Mouse (Mus musculus) hindbrain, embryonic 16.5 days (tissue): ENCODE results near the gene Dst. TPM values are rescaled to one million over a fixed set of nuclear protein-coding genes. Genes with fewer than 3 reads are reported as not detected.

Experiments used
- ATAC-seq: fragments of 200-750 bp; cut with Nextera tagmentation; 2 replicates; pipeline ENCODE4 v1.8.0; 2017; ENCODE audit warnings: moderate TSS enrichment, moderate library complexity
- H3K27ac ChIP-seq: fragments of 300-500 bp; sonication (generic); 2 replicates; pipeline ENCODE4 v1.5.1; 2014; ENCODE audit warnings: low read depth, mild to moderate bottlenecking, control low read depth, low read length, moderate library complexity
- H3K27me3 ChIP-seq: fragments of 300-500 bp; sonication (generic); replicated peaks from 2 replicates; pipeline ENCODE4 v1.6.1; 2014; ENCODE audit warnings: low read length; ENCODE audit not compliant: control insufficient read depth, insufficient read depth
- H3K36me3 ChIP-seq: fragments of 300-500 bp; sonication (generic); 2 replicates; pipeline ENCODE4 v1.6.1; 2014; ENCODE audit warnings: mild to moderate bottlenecking, low read length, moderate library complexity, mixed read lengths; ENCODE audit not compliant: control insufficient read depth, insufficient read depth
- H3K4me1 ChIP-seq: fragments of 300-500 bp; sonication (generic); 2 replicates; pipeline ENCODE4 v1.6.1; 2014; ENCODE audit warnings: low read depth, low read length; ENCODE audit not compliant: control insufficient read depth, insufficient read depth
- H3K4me2 ChIP-seq: fragments of 300-500 bp; sonication (generic); 2 replicates; pipeline ENCODE4 v1.6.1; 2014; ENCODE audit warnings: mild to moderate bottlenecking, low read length, control low read depth, moderate library complexity
- H3K4me3 ChIP-seq: fragments of 300-500 bp; sonication (generic); 2 replicates; pipeline ENCODE4 v1.5.1; 2014; ENCODE audit warnings: mild to moderate bottlenecking, low read length, control low read depth, moderate library complexity
- H3K9ac ChIP-seq: fragments of 300-500 bp; sonication (generic); 2 replicates; pipeline ENCODE4 v1.6.1; 2014; ENCODE audit warnings: low read depth, mild to moderate bottlenecking, control low read depth, low read length, moderate library complexity
- H3K9me3 ChIP-seq: fragments of 300-500 bp; sonication (generic); 2 replicates; pipeline ENCODE4 v1.6.1; 2014; ENCODE audit warnings: mild to moderate bottlenecking, low read length, moderate library complexity; ENCODE audit not compliant: control insufficient read depth
- WGBS: fragments of 180-500 bp; shearing (Covaris S2); extraction: QIAGEN DNeasy Blood & Tissue Kit; methylation state at CpG from one replicate; pipeline ENCODE4 v1.1.7; 2014; 5-methylcytosine and 5-hydroxymethylcytosine counted together
- polyA plus RNA-seq: library from polyadenylated mRNA; unstranded; fragments of >200 nt; fragmentation: Nextera tagmentation; extraction: Ambion mirVana; gene quantifications from 2 replicates; pipeline ENCODE4 v1.2.1, GENCODE M21; 2015

Dst gene
- polyA plus RNA-seq, 1 experiment from 2014 or later = 38.3 TPM

DNA sequence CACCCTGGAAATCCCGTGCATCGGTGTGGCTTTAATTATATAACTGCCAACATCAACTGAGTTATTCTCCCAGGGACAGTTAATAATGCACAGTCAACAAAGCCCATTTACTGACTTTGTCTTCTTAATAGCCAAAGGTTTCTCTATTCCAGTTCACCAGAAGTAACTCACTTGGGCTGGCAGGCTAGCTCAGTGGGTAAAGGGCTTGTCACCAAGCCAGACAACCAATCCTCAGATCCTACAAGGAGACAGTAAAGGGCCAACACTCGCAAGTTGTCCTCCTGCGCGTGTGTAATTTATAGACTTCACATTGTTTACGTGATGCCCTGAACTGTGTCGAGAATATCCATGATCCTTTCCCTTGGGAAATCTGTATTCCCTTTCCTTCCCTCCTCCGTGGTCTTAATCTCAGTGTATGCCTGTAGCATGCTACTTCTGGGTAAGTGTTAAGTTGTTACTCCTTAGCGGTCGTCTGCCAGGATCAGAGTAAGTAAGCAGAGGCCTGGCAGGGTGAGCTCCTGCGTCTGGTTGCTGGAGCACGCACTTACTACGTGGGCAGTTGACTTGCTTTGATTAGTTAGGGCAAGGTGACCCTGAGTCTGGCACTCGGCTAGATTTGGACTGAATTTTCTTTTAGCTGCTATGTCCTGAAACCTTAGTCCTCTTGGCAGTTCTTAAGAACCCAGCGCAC, 338.1 kb downstream of the Dst start:
- H3K36me3 ChIP-seq = peaks cover 40% of the 10 kb centered on the region
- H3K4me1 ChIP-seq = no peaks in the 10 kb centered on the region
- H3K27me3 ChIP-seq = no peaks in the 10 kb centered on the region
- WGBS = 89% methylated on average over 15 of the region's 15 CpGs
- no peak overlapping the region for H3K9ac ChIP-seq
- H3K27ac ChIP-seq = no peak overlapping the region
- H3K9me3 ChIP-seq = no peaks in the 10 kb centered on the region
- no peak overlapping the region for H3K4me3 ChIP-seq
- H3K4me2 ChIP-seq = no peak overlapping the region
- no peak for ATAC-seq

DNA sequence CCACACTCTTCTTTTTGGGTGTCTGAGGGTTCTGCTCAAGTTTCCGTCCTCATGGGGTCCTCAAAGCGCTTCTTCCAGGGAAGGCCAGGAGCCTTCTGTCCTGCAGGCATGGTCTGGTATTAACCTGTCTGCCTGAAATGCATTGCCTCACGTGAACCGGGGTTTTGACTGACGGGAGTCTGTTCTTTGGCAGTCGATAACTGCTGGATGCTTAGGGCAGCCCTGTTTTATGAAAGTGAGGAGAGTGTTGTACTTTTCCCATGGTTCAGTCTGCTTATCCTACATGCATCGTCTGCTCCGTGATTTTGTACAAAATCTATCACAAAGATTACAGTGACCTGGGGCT, 338.6 kb downstream of the Dst start:
- no peak overlapping the region for H3K27ac ChIP-seq
- H3K4me3 ChIP-seq = no peak overlapping the region
- 92% methylated on average over 8 of the region's 8 CpGs for WGBS
- no peak overlapping the region for H3K9ac ChIP-seq
- H3K9me3 ChIP-seq = no peaks in the 10 kb centered on the region
- H3K36me3 ChIP-seq = peaks cover 42% of the 10 kb centered on the region
- H3K4me2 ChIP-seq = no peak overlapping the region
- H3K4me1 ChIP-seq = no peaks in the 10 kb centered on the region
- no peak for ATAC-seq
- H3K27me3 ChIP-seq = no peaks in the 10 kb centered on the region

DNA sequence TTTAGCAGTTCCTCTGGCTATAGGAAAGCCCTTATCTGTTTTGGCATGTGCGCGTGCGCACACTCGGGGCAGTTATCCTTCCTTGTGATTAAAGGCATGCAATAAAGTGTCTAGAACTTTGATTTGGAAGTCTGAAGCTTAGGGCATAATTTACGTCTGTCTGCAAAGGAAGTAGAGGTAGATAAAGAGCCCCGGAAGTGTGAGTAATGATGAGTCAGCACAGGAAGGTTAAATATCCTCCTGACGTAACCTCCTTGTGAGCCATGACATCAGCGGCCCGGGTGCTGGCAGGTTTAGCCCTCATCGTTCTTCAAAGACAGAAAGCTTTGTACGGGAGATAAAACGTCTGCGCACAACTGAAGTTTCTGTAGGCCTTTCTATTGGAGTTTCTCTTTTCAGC, 343.1 kb downstream of the Dst start:
- Histone ChIP-seq H3K9ac (no peak overlapping the region), H3K27ac (no peak overlapping the region), H3K4me1 (no peaks in the 10 kb centered on the region), H3K4me3 (no peak overlapping the region), H3K27me3 (no peaks in the 10 kb centered on the region), H3K9me3 (no peaks in the 10 kb centered on the region), H3K36me3 (peaks cover 52% of the 10 kb centered on the region), H3K4me2 (no peak overlapping the region)
- 92% methylated on average over 13 of the region's 13 CpGs for WGBS
- no peak for ATAC-seq

DNA sequence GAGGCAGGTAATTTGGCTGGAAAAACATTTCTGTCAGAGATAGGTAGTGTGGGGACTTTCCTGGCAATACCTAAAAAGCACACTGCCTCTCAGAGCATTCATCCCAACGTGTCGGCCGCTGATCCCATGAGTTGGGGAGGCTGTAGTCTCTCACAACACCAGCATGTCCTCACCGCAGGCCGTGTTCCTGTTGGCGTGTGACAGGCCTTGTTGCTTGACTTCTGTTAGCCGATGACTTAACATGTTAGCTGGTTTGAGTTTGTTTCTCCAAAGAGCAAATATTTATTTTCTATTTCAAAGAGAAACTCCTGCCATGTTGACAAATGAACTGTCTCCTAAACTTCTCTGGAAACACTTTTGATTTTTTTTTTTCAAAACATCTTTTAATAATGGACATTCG, 344.2 kb downstream of the Dst start:
- no peak overlapping the region for H3K9ac ChIP-seq
- ATAC-seq = no peak
- peaks cover 52% of the 10 kb centered on the region for H3K36me3 ChIP-seq
- no peaks in the 10 kb centered on the region for H3K4me1 ChIP-seq
- WGBS = 93% methylated on average over 8 of the region's 8 CpGs
- H3K27ac ChIP-seq = no peak overlapping the region
- H3K4me2 ChIP-seq = no peak overlapping the region
- H3K9me3 ChIP-seq = no peaks in the 10 kb centered on the region
- no peaks in the 10 kb centered on the region for H3K27me3 ChIP-seq
- no peak overlapping the region for H3K4me3 ChIP-seq

DNA sequence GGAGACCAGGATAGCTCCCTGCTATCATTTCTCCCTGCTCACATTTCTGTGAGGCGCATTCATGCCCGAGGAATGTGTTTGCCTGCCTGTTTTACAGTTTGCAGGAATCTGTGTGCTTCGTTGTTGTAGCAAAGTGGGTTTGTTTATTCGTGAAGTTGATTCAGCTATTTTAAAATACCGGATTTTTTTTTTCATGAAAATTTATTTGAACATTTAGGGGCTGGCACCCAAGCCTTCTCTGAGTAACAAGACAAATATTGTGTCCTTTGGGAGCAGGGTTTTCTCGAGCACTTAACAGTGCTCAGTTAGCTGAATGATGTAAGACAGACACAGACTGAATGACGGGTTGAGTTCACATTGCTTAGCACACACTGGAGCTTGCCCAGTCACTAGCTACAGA, 345.9 kb downstream of the Dst start:
- Histone ChIP-seq H3K4me2 (no peak overlapping the region), H3K36me3 (peaks cover 56% of the 10 kb centered on the region), H3K9ac (no peak overlapping the region), H3K27me3 (no peaks in the 10 kb centered on the region), H3K4me3 (no peak overlapping the region), H3K4me1 (no peaks in the 10 kb centered on the region), H3K27ac (no peak overlapping the region), H3K9me3 (no peaks in the 10 kb centered on the region)
- ATAC-seq = no peak
- 84% methylated on average over 7 of the region's 7 CpGs for WGBS

DNA sequence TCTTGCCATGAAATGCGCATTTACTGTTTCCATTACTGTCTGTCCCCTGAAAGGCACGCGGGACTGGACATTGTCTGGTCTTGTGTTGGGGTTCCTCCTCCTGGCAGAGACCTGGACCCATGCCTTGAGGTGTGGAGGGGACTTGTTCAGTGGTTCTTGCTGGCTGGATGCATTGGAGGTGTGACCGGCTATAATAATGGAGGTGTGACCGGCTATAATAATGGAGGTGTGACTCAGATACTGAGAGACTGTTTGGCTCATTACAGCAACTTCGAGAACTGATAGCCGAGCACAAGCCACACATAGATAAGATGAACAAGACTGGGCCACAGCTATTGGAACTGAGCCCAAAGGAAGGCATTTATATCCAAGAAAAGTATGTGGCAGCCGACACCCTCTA, 351.9 kb downstream of the Dst start:
- peaks cover 51% of the 10 kb centered on the region for H3K36me3 ChIP-seq
- H3K4me2 ChIP-seq = no peak overlapping the region
- ATAC-seq = no peak
- no peak overlapping the region for H3K4me3 ChIP-seq
- H3K9ac ChIP-seq = no peak overlapping the region
- no peaks in the 10 kb centered on the region for H3K27me3 ChIP-seq
- 89% methylated on average over 8 of the region's 8 CpGs for WGBS
- no peaks in the 10 kb centered on the region for H3K9me3 ChIP-seq
- no peaks in the 10 kb centered on the region for H3K4me1 ChIP-seq
- H3K27ac ChIP-seq = no peak overlapping the region

DNA sequence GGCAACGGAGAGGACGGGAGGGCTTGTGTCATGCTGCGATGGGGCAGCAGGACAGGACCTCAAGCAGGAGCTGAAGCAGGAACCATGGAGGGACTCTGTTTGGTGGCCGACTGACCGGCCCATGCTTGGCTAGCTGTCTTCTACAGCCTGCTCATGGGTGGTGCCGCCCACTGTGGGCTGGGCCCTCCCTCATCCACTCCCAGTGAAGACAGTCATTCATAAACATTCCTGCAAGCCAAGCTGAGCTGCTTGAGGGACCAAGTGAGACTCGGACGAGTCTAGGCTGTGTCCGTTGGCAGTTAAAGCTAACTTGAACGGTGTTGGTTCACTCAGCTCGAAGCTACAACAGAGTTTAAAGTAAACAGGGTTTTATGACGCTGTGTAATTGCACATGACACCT, 353.0 kb downstream of the Dst start:
- Histone ChIP-seq H3K27ac (no peak overlapping the region), H3K9me3 (no peaks in the 10 kb centered on the region), H3K9ac (no peak overlapping the region), H3K27me3 (no peaks in the 10 kb centered on the region), H3K4me3 (no peak overlapping the region), H3K4me1 (no peaks in the 10 kb centered on the region), H3K36me3 (peaks cover 60% of the 10 kb centered on the region), H3K4me2 (no peak overlapping the region)
- 91% methylated on average over 12 of the region's 12 CpGs for WGBS
- ATAC-seq = no peak

DNA sequence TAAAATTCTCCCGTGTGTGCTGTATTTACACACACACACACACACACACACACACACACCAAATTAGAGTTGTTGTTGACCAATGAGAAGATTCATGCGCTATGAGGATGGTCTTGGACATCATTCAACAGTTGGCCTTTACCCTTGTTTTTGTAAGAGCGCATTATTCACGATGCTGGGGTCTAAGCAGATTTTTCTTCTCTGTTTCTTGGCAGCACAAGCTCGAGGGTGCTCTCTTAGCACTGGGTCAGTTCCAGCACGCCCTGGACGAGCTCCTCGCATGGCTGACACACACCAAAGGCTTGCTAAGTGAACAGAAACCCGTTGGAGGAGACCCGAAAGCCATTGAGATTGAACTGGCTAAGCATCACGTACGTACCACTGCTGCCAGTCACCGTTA, 360.5 kb downstream of the Dst start:
- no peaks in the 10 kb centered on the region for H3K9me3 ChIP-seq
- ATAC-seq = no peak
- no peak overlapping the region for H3K4me3 ChIP-seq
- no peak overlapping the region for H3K4me2 ChIP-seq
- H3K9ac ChIP-seq = no peak overlapping the region
- no peaks in the 10 kb centered on the region for H3K27me3 ChIP-seq
- no peaks in the 10 kb centered on the region for H3K4me1 ChIP-seq
- no peak overlapping the region for H3K27ac ChIP-seq
- peaks cover 63% of the 10 kb centered on the region for H3K36me3 ChIP-seq
- WGBS = 89% methylated on average over 13 of the region's 13 CpGs

DNA sequence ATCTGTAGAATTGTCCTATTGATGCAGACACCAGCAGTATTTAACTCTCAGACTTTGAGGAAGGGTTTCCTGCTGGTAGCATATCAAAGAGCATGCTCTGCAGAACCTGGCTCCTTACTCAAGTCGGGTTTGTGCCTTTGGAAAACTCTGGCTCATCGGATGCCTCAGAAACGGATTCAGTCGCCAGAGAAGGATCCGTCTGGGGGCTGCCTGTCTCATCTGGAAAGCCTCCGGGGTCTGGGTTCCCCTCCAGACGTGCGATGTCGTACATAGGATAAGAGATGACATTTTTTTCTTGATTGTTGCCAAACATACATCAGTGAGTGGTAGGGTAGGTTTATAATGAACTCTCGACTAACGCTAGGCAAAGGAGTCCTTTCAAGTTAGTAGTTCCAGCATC, 361.6 kb downstream of the Dst start:
- no peak overlapping the region for H3K27ac ChIP-seq
- no peaks in the 10 kb centered on the region for H3K9me3 ChIP-seq
- 92% methylated on average over 11 of the region's 11 CpGs for WGBS
- ATAC-seq = no peak
- no peaks in the 10 kb centered on the region for H3K4me1 ChIP-seq
- H3K4me3 ChIP-seq = no peak overlapping the region
- no peak overlapping the region for H3K9ac ChIP-seq
- H3K36me3 ChIP-seq = peaks cover 64% of the 10 kb centered on the region
- H3K4me2 ChIP-seq = no peak overlapping the region
- no peaks in the 10 kb centered on the region for H3K27me3 ChIP-seq

DNA sequence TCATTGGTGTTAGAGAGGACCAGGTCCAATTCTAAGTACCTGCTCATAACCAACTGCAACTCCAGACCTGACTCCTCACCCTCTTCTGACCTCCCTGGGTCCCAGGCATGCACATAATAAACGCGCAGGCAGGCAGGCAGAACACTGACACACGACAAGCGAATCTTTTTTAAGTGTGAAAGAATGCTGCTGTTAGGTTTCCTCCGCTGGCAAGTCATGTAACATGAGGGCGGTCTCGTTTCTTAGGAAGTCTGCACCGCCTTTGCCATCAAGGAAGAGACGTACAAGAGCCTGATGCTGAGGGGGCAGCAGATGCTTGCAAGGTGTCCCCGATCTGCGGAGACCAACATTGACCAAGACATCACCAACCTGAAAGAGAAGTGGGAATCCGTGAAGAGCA, 365.9 kb downstream of the Dst start:
- WGBS = 95% methylated on average over 12 of the region's 12 CpGs
- no peak for ATAC-seq
- H3K36me3 ChIP-seq = peaks cover 56% of the 10 kb centered on the region

More for the DNA sequence above, 365.9 kb downstream of the Dst start:
- Histone ChIP-seq H3K27me3 (no peaks in the 10 kb centered on the region), H3K9me3 (no peaks in the 10 kb centered on the region), H3K4me2 (no peak overlapping the region), H3K27ac (no peak overlapping the region), H3K9ac (no peak overlapping the region), H3K4me3 (no peak overlapping the region), H3K4me1 (no peaks in the 10 kb centered on the region)
